Mouse (Mus musculus): ENCODE measurements around the gene Rsph3a. TPM values are rescaled to one million over a fixed set of nuclear protein-coding genes. Genes with fewer than 3 reads are reported as not detected.

The Rsph3a gene
- polyA plus RNA-seq, 1 experiment: 41.1 TPM

DNA sequence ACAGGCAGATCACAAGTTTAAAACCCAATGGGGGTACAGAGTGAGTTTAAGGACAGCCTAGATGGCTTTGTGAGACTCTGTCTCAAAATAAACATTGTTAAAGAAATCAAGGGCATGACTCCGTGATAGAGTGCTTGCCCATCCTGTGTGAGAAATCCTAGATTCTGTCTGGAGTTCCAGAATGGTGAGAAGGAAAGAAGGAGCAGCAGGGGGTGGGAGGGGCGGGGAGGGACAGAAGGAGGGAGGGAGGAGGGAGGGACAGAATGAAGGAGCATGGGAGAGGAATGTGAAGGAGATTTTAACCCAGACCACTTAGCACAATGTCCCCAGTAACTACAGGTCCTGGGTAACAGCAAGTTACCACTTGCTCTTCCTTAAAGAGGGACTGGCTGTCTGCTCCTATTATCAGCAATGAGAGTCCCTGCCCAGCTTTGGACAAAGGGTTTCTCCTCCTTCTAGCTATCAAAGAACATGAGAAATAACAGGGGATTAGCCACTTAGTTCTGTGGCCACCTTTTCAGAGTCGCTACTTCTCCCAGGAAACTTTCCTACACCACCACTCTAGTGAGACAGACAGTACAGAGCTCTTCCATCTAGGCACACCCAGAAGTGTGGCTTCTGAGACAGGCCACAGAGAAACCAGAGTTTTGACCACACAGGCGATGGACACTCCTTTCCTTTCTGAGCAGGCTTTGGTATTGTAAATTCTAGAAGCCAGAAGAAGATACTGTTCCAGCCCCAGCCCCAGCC lies 39.3 kb upstream of the Rsph3a start:
- TF ChIP-seq CTCF (IDR thresholded peaks at IDR 0.05; ENCODE audit: borderline replicate concordance, insufficient read depth, low read length) (no peak), POLR2A (IDR thresholded peaks at IDR 0.05; ENCODE audit: low read depth, low read length) (no peak)
- Histone ChIP-seq H3K4me1 (ENCODE audit: control insufficient read depth, insufficient read depth, low read length) (no peaks in the 10 kb centered on the region), H3K4me3 (ENCODE audit: insufficient read depth, low read length) (no peak overlapping the region), H3K27ac (ENCODE audit: insufficient read depth, low read length) (no peak overlapping the region)

- Histone ChIP-seq H3K4me1 (ENCODE audit: control insufficient read depth, insufficient read depth, low read length) (no peaks in the 10 kb centered on the region), H3K4me3 (ENCODE audit: insufficient read depth, low read length) (no peak overlapping the region), H3K27ac (ENCODE audit: insufficient read depth, low read length) (no peak overlapping the region)
- TF ChIP-seq POLR2A (IDR thresholded peaks at IDR 0.05; ENCODE audit: low read depth, low read length) (no peak), CTCF (IDR thresholded peaks at IDR 0.05; ENCODE audit: borderline replicate concordance, insufficient read depth, low read length) (no peak)
These were observed 30.7 kb upstream of the Rsph3a start for GRCm38 (mm10) chr17:7914596-7915227.

DNA sequence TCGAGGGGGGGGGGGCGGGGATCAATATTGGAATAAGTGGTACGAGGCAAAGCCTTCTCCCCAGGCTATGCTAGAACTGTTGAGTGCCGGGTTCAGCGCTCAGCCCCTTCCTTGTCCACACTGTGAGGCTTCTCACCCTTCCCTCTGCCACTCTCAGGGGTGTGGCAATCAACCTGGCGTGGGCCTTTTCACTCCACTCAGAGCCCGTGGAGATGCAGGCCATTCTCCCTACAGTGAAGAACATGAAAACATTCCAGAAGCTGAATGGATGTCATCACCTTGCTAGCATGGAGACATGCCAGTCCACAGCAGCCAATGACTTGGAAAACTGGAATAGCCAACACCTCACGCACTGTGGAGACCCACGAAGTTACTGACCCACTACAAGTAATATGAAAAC lies 29.6 kb upstream of the Rsph3a start:
- Histone ChIP-seq H3K4me1 (ENCODE audit: control insufficient read depth, insufficient read depth, low read length) (no peaks in the 10 kb centered on the region), H3K4me3 (ENCODE audit: insufficient read depth, low read length) (no peak overlapping the region), H3K27ac (ENCODE audit: insufficient read depth, low read length) (no peak overlapping the region)
- TF ChIP-seq POLR2A (IDR thresholded peaks at IDR 0.05; ENCODE audit: low read depth, low read length) (no peak), CTCF (IDR thresholded peaks at IDR 0.05; ENCODE audit: borderline replicate concordance, insufficient read depth, low read length) (no peak)

DNA sequence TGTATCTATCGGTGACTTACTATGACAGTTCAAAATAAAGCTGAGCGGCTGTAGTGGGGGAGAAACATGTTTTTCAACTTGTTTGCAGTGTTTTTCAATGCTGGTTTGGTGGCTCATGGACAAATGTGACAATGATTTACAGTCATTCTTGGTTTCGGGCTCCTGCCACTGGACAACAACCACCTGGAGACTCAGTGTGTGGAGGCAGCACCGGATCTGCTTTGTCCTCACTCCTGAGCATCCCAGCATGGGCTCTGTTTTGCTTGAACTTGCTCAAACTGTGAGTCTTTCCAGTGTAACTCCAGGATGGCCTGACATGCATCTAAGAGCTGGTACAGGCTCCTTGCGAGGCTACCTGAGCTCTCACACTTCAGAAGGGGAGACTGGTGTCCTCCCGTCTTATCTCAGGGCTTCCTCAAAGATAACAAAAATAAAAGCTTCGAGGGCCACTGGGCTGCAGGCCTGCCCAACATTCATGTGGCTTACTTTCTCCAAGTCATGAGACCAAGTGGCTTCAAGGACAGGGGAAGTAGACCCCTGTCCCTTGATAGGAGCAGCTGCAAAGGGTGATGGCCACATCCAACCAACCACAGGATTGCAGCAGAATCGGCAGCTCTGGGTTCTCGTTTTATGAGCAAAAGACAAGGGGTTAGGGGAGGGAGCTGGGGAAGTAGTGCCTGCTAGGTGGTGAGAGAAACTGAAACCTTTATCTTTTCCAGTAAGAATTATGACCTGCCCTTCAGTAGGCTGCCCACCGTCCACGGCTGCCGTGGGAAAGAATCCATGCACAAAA lies 28.4 kb upstream of the Rsph3a start:
- TF ChIP-seq POLR2A (IDR thresholded peaks at IDR 0.05; ENCODE audit: low read depth, low read length) (no peak), CTCF (IDR thresholded peaks at IDR 0.05; ENCODE audit: borderline replicate concordance, insufficient read depth, low read length) (no peak)
- H3K27ac ChIP-seq (ENCODE audit: insufficient read depth, low read length): no peak overlapping the region
- H3K4me3 ChIP-seq (ENCODE audit: insufficient read depth, low read length): no peak overlapping the region
- no peaks in the 10 kb centered on the region for H3K4me1 ChIP-seq (ENCODE audit: control insufficient read depth, insufficient read depth, low read length)

DNA sequence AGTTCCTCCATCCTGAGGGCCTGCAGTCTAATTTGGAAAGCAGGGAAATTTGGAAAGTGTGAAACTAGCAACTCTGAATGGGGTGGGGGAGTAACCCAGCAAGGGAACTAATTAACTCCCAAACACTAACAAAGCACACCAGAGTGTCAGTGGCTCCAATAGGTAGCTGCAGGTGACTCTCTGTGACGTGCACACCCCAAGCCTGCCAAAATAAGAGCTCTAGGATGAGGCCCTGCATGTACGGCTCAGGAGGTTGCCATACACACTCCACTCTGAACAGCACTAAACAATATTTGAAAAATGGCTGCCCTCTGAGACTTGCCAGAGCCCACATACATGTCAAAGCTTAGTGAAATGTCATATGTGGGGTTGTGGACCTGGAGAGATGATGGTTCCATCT lies 27.1 kb upstream of the Rsph3a start:
- no peaks in the 10 kb centered on the region for H3K4me1 ChIP-seq (ENCODE audit: control insufficient read depth, insufficient read depth, low read length)

GRCm38 (mm10) chr17:7919209-7919608 lies 26.2 kb upstream of the Rsph3a start:
- TF ChIP-seq CTCF (IDR thresholded peaks at IDR 0.05; ENCODE audit: borderline replicate concordance, insufficient read depth, low read length) (no peak), POLR2A (IDR thresholded peaks at IDR 0.05; ENCODE audit: low read depth, low read length) (no peak)
- no peaks in the 10 kb centered on the region for H3K4me1 ChIP-seq (ENCODE audit: control insufficient read depth, insufficient read depth, low read length)
- H3K4me3 ChIP-seq (ENCODE audit: insufficient read depth, low read length): no peak overlapping the region
- no peak overlapping the region for H3K27ac ChIP-seq (ENCODE audit: insufficient read depth, low read length)

More for the DNA sequence above, 27.1 kb upstream of the Rsph3a start:
- Histone ChIP-seq H3K27ac (ENCODE audit: insufficient read depth, low read length) (no peak overlapping the region), H3K4me3 (ENCODE audit: insufficient read depth, low read length) (no peak overlapping the region)
- TF ChIP-seq CTCF (IDR thresholded peaks at IDR 0.05; ENCODE audit: borderline replicate concordance, insufficient read depth, low read length): no peak

DNA sequence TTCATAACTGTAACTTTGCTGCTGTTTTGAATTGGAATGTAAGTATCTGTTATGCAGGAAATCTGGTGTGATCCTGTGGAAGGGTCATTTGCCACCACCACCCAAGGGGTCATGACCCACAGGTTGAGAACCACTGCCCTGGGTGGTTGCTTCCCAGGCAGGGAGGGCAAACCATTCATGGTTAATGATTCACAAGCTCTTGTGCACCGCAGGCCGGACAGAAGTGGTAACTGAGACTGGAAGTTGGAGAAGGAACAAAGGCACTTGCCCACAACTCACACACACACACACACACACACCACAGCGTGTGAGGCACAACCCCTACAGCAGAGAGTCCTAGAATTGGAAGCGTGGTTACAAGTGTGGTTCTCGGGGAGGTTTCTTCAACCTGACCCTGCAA lies 22.9 kb upstream of the Rsph3a start:
- no peak for TF ChIP-seq POLR2A (IDR thresholded peaks at IDR 0.05; ENCODE audit: low read depth, low read length)
- no peak for TF ChIP-seq CTCF (IDR thresholded peaks at IDR 0.05; ENCODE audit: borderline replicate concordance, insufficient read depth, low read length)
- H3K4me1 ChIP-seq (ENCODE audit: control insufficient read depth, insufficient read depth, low read length): no peaks in the 10 kb centered on the region
- H3K4me3 ChIP-seq (ENCODE audit: insufficient read depth, low read length): no peak overlapping the region
- no peak overlapping the region for H3K27ac ChIP-seq (ENCODE audit: insufficient read depth, low read length)

DNA sequence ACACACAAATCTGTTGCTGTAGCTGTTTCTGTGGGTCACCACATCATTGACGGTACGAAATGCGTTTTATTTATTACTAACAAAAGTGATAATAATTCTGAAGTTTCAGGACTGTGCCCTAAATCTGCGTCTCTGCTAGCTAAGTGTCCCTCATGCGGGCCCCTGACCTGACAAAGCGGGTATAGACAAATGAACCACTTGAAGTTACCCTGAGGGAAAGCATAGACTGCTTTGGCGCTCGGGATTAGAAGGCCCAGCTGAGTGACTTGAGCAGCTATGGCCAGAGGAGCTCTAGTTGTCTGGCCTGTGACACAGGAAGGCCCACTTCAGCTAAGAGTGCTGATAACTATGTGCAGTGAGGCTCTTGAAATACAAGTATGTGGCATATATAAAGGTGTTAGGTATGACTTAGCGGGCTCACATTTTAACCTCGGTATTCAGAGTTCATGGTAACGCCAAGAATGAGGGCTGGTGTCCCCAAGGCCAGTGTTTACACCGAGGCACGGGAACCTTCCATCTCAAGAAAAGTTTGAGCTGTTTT lies 21.2 kb upstream of the Rsph3a start:
- H3K4me1 ChIP-seq (ENCODE audit: control insufficient read depth, insufficient read depth, low read length): no peaks in the 10 kb centered on the region
- H3K27ac ChIP-seq (ENCODE audit: insufficient read depth, low read length): no peak overlapping the region
- no peak overlapping the region for H3K4me3 ChIP-seq (ENCODE audit: insufficient read depth, low read length)
- no peak for TF ChIP-seq POLR2A (IDR thresholded peaks at IDR 0.05; ENCODE audit: low read depth, low read length)
- no peak for TF ChIP-seq CTCF (IDR thresholded peaks at IDR 0.05; ENCODE audit: borderline replicate concordance, insufficient read depth, low read length)

GRCm38 (mm10) chr17:7925413-7926160 lies 19.8 kb upstream of the Rsph3a start, which contains the start of gene Tagap:
Tagap (plus strand) TSS chr17:7926000.
- H3K4me3 ChIP-seq (ENCODE audit: insufficient read depth, low read length): no peak within 1 kb of the TSS
- no peak within 1 kb of the TSS for H3K27ac ChIP-seq (ENCODE audit: insufficient read depth, low read length)
- no peaks in the 10 kb centered on the region for H3K4me1 ChIP-seq (ENCODE audit: control insufficient read depth, insufficient read depth, low read length)
- TF ChIP-seq CTCF (IDR thresholded peaks at IDR 0.05; ENCODE audit: borderline replicate concordance, insufficient read depth, low read length) (no peak), POLR2A (IDR thresholded peaks at IDR 0.05; ENCODE audit: low read depth, low read length) (no peak)

Measured in embryonic fibroblast, embryonic 13.5 days (primary cell).